In the genomic region with DNA sequence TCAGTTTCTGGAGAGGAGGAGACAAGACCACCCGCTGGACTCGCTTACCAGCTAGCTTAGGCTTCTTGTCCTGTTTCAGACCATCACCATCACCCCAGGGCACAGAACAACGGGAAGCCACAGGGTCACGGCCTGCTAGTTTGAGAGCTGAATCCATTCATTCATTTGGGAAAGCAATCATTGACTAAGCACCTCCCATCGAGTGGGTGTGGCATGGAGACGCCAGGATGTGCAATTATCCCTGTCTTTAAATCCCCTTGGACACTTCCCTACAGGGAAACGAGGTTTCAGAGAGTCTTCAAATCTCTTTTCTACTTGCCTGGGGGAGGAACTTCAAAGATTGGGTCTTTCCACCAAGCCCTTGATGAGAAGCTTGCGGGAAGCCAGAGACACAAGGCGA, we compare ENCODE assay signal across 14 mouse cellular contexts.
A peak's percentile ranks its signal among the peaks of the same experiment; 100 is the strongest.
DNase-seq lines count a peak whose midpoint lies in the region; ATAC-seq and TF ChIP-seq lines count a peak whose summit lies in the region.
"Had no signal": no experiment of that assay in that cellular context is flagged by ENCODE, and none has a peak within 500 bp of the region (broad histone marks: within the 10 kb centered on the region; RNA-seq: fewer than 3 reads in every experiment).

No protein-coding gene starts in this region.

- WGBS in heart, embryonic 13.5 days, result 31% methylated on average over 9 of the region's 9 CpGs
- WGBS in neural tube, embryonic 12.5 days, result 22% methylated on average over 9 of the region's 9 CpGs
- WGBS in neural tube, embryonic 15.5 days, result 22% methylated on average over 9 of the region's 9 CpGs
- WGBS in embryonic facial prominence, embryonic 12.5 days, result 15% methylated on average over 9 of the region's 9 CpGs

- 0 out of 2 replicates have a peak overlapping the region, but pooled peaks have one; percentile 24 for H3K27ac ChIP-seq in heart, embryonic 13.5 days (replicated peaks)
- H3K27ac ChIP-seq in neural tube, embryonic 12.5 days, result no peak overlapping the region
- no peak overlapping the region for H3K27ac ChIP-seq in neural tube, embryonic 15.5 days (replicated peaks)
- H3K27ac ChIP-seq in embryonic facial prominence, embryonic 12.5 days, result no peak overlapping the region

- no peak overlapping the region for H3K9ac ChIP-seq in heart, embryonic 13.5 days
- H3K9ac ChIP-seq in neural tube, embryonic 12.5 days, result no peak overlapping the region
- no peak overlapping the region for H3K9ac ChIP-seq in neural tube, embryonic 15.5 days (replicated peaks)
- no peak overlapping the region for H3K9ac ChIP-seq in embryonic facial prominence, embryonic 12.5 days

- H3K27me3 ChIP-seq in heart, embryonic 13.5 days (replicated peaks), result 0 out of 2 replicates have a peak, but pooled peaks cover 2% of the 10 kb centered on the region
- H3K27me3 ChIP-seq in neural tube, embryonic 12.5 days (replicated peaks), result no peaks in the 10 kb centered on the region
- H3K27me3 ChIP-seq in neural tube, embryonic 15.5 days (replicated peaks), result no peaks in the 10 kb centered on the region
- no peaks in the 10 kb centered on the region for H3K27me3 ChIP-seq in embryonic facial prominence, embryonic 12.5 days
- no peaks in the 10 kb centered on the region for H3K27me3 ChIP-seq in myocyte (ENCODE audit: control insufficient read depth, insufficient read depth, insufficient read length)
- H3K27me3 ChIP-seq: CH12.LX had no signal

- no peaks in the 10 kb centered on the region for H3K36me3 ChIP-seq in heart, embryonic 13.5 days
- no peaks in the 10 kb centered on the region for H3K36me3 ChIP-seq in neural tube, embryonic 12.5 days
- no peaks in the 10 kb centered on the region for H3K36me3 ChIP-seq in neural tube, embryonic 15.5 days
- H3K36me3 ChIP-seq in embryonic facial prominence, embryonic 12.5 days, result no peaks in the 10 kb centered on the region
- H3K36me3 ChIP-seq in myocyte (ENCODE audit: control insufficient read depth, insufficient read depth), result no peaks in the 10 kb centered on the region

- TF ChIP-seq POLR2A in myocyte (IDR thresholded peaks at IDR 0.05; ENCODE audit: insufficient read length, low read depth), result no peak

- no peak for ATAC-seq in heart, embryonic 13.5 days (ENCODE audit: extremely low read depth, insufficient number of reproducible peaks, low FRiP score, low TSS enrichment)
- no peak for ATAC-seq in neural tube, embryonic 12.5 days (ENCODE audit: low FRiP score, low read depth)
- no peak for ATAC-seq in neural tube, embryonic 15.5 days (ENCODE audit: low FRiP score)
- ATAC-seq in embryonic facial prominence, embryonic 12.5 days (ENCODE audit: insufficient number of reproducible peaks, insufficient read depth, low FRiP score, low TSS enrichment), result no peak
- no peak for ATAC-seq in frontal cortex, adult (ENCODE audit: low TSS enrichment)

- H3K9me3 ChIP-seq in heart, embryonic 13.5 days, result no peaks in the 10 kb centered on the region; the same call in 1 of the 2 replicates
- H3K9me3 ChIP-seq in neural tube, embryonic 12.5 days, result no peaks in the 10 kb centered on the region
- H3K9me3 ChIP-seq in neural tube, embryonic 15.5 days (replicated peaks), result no peaks in the 10 kb centered on the region
- no peaks in the 10 kb centered on the region for H3K9me3 ChIP-seq in embryonic facial prominence, embryonic 12.5 days

- H3K4me3 ChIP-seq in heart, embryonic 13.5 days, result no peak overlapping the region
- H3K4me3 ChIP-seq in neural tube, embryonic 12.5 days, result no peak overlapping the region
- no peak overlapping the region for H3K4me3 ChIP-seq in neural tube, embryonic 15.5 days (replicated peaks)
- H3K4me3 ChIP-seq in embryonic facial prominence, embryonic 12.5 days, result 0 out of 2 replicates have a peak overlapping the region, but pooled peaks have one; percentile 0
- H3K4me3 ChIP-seq in myocyte, result no peak overlapping the region

- peaks cover 29% of the 10 kb centered on the region for H3K4me1 ChIP-seq in heart, embryonic 13.5 days
- H3K4me1 ChIP-seq in neural tube, embryonic 12.5 days, result peaks cover 12% of the 10 kb centered on the region
- H3K4me1 ChIP-seq in neural tube, embryonic 15.5 days, result peaks cover 19% of the 10 kb centered on the region
- H3K4me1 ChIP-seq in embryonic facial prominence, embryonic 12.5 days, result peaks cover 37% of the 10 kb centered on the region

- no peak overlapping the region for H3ac ChIP-seq in myocyte (ENCODE audit: control insufficient read depth, insufficient read length)

- H3K4me2 ChIP-seq in heart, embryonic 13.5 days, result peak overlapping the region; percentile 25
- H3K4me2 ChIP-seq in neural tube, embryonic 12.5 days (replicated peaks), result peak overlapping the region; percentile 30; the same call in 1 of the 2 replicates
- H3K4me2 ChIP-seq in neural tube, embryonic 15.5 days, result no peak overlapping the region
- H3K4me2 ChIP-seq in embryonic facial prominence, embryonic 12.5 days (replicated peaks), result peak overlapping the region; percentile 25
- H3K4me2 ChIP-seq in myocyte (ENCODE audit: low read depth), result peak overlapping the region; percentile 30

- H3K79me2 ChIP-seq in myocyte (ENCODE audit: control insufficient read depth, insufficient read depth), result no peaks in the 10 kb centered on the region

- DNase-seq in heart, postnatal 36 days, result no peak
- DNase-seq in thymus, postnatal 36 days, result no peak
- DNase-seq: adrenal gland, postnatal 14 days; cerebellum, postnatal 25 days; gastrocnemius, postnatal 36 days; kidney, adult 2 months; lung, postnatal 10 days had no signal

- intact Hi-C loops in heart, postnatal 36 days (cut with DNase I), result no loop called here

TF ChIP-seq in myocyte, 11 proteins besides CTCF, POLR2A, EP300 and RAD21:
- TF ChIP-seq SRF (IDR thresholded peaks at IDR 0.05; ENCODE audit: control insufficient read depth, insufficient read length, low read depth), result no peak
- TF ChIP-seq MYOD1 (IDR thresholded peaks at IDR 0.05; ENCODE audit: control insufficient read depth in 1 of 3, insufficient read length in 2 of 3, low read depth in 2 of 3), result no peak
- no peak for TF ChIP-seq MYOG (IDR thresholded peaks at IDR 0.05; ENCODE audit: control insufficient read depth in 1 of 3, insufficient read depth in 1 of 3, insufficient read length in 2 of 3, low read depth in 2 of 3)
- no peak for TF ChIP-seq POLR2AphosphoS2 (IDR thresholded peaks at IDR 0.05; ENCODE audit: insufficient read length, low read depth)
- no peak for TF ChIP-seq USF1 (IDR thresholded peaks at IDR 0.05; ENCODE audit: low read depth)
- no peak for TF ChIP-seq REST (IDR thresholded peaks at IDR 0.05; ENCODE audit: insufficient read depth, insufficient read length)
- TF ChIP-seq MAX (IDR thresholded peaks at IDR 0.05; ENCODE audit: low read depth), result no peak
- TF ChIP-seq TCF3 (IDR thresholded peaks at IDR 0.05; ENCODE audit: insufficient read length, low read depth), result no peak
